Mouse (Mus musculus) stomach, embryonic 16.5 days (tissue): ENCODE results near the gene Kbtbd6. TPM values are rescaled to one million over a fixed set of nuclear protein-coding genes. Genes with fewer than 3 reads are reported as not detected.

Source experiments
- ATAC-seq: fragments of 200-750 bp; cut with Nextera tagmentation; 2 replicates; pipeline ENCODE4 v1.8.0; 2017; ENCODE audit warnings: moderate number of reproducible peaks, moderate TSS enrichment; ENCODE audit not compliant: insufficient read depth, low FRiP score
- H3K27ac ChIP-seq: fragments of 300-500 bp; sonication (generic); 2 replicates; pipeline ENCODE4 v1.5.1; 2014; ENCODE audit warnings: low read length
- H3K27me3 ChIP-seq: fragments of 300-500 bp; sonication (generic); 2 replicates; pipeline ENCODE4 v1.6.1; 2014; ENCODE audit warnings: low read length, control low read depth, mixed read lengths; ENCODE audit not compliant: control insufficient read depth, insufficient read depth
- H3K36me3 ChIP-seq: fragments of 300-500 bp; sonication (generic); 2 replicates; pipeline ENCODE4 v1.6.1; 2014; ENCODE audit warnings: low read length; ENCODE audit not compliant: control insufficient read depth, insufficient read depth
- H3K4me1 ChIP-seq: fragments of 300-500 bp; sonication (generic); 2 replicates; pipeline ENCODE4 v1.6.1; 2014; ENCODE audit warnings: low read length, control low read depth, mixed read lengths; ENCODE audit not compliant: control insufficient read depth, insufficient read depth
- H3K4me2 ChIP-seq: fragments of 300-500 bp; sonication (generic); 2 replicates; pipeline ENCODE4 v1.6.1; 2014; ENCODE audit warnings: low read depth, low read length, mixed read lengths
- H3K4me3 ChIP-seq: fragments of 300-500 bp; sonication (generic); replicated peaks from 2 replicates; pipeline ENCODE4 v1.5.1; 2014; ENCODE audit warnings: mild to moderate bottlenecking, low read length
- H3K9ac ChIP-seq: fragments of 300-500 bp; sonication (generic); 2 replicates; pipeline ENCODE4 v1.6.1; 2014; ENCODE audit warnings: low read length
- H3K9me3 ChIP-seq: fragments of 300-500 bp; sonication (generic); replicated peaks from 2 replicates; pipeline ENCODE4 v1.6.1; 2016; ENCODE audit warnings: low read length, control low read depth; ENCODE audit not compliant: control insufficient read depth
- WGBS: fragments of 180-500 bp; shearing (Covaris S2); extraction: QIAGEN DNeasy Blood & Tissue Kit; methylation state at CpG from one replicate; pipeline ENCODE4 v1.1.7; 2014; 5-methylcytosine and 5-hydroxymethylcytosine counted together
- polyA plus RNA-seq: library from polyadenylated mRNA; unstranded; fragments of >200 nt; fragmentation: Nextera tagmentation; extraction: Ambion mirVana; gene quantifications from 2 replicates; pipeline ENCODE4 v1.2.1, GENCODE M21; 2015

Gene Kbtbd6
- polyA plus RNA-seq, 1 experiment from 2014 or later, result 1.8 TPM

DNA sequence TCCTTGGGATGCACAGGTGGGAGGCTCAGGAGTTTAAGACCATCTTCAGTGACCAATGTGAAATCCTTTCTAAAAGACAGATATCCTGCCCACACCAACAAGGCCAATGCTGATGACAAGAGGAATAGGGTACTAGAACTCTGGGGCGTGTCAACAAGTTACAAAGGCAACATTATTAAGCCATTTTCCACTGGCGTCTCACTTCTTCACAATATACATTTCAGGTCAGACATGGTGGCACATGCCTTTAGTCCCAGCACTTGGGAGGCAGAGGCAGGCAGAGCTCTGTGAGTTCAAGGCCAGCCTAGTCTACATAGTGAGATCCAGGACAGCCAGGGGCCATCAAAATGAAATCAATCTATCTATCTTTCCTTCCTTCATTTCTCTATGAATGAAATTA is 21.7 kb downstream of the Kbtbd6 start:
- Histone ChIP-seq H3K9ac (no peak overlapping the region), H3K27me3 (no peaks in the 10 kb centered on the region), H3K27ac (no peak overlapping the region), H3K4me3 (no peak overlapping the region), H3K36me3 (peaks cover 28% of the 10 kb centered on the region), H3K4me2 (no peak overlapping the region), H3K9me3 (no peaks in the 10 kb centered on the region), H3K4me1 (no peaks in the 10 kb centered on the region)
- WGBS, result 87% methylated on average over 2 of the region's 2 CpGs
- no peak for ATAC-seq

GRCm38 (mm10) chr14:79480624-79481338 is 29.1 kb downstream of the Kbtbd6 start, which contains the start of gene Elf1:
Gene Elf1, plus strand, starts transcription at chr14:79481194.
- H3K4me2 ChIP-seq, result peak within 1 kb of the TSS; percentile 81
- under 1% methylated on average over 95 of the region's 96 CpGs for WGBS
- peak; percentile 86 for ATAC-seq
- peak within 1 kb of the TSS; percentile 97 for H3K4me3 ChIP-seq
- H3K9me3 ChIP-seq, result no peaks in the 10 kb centered on the region
- no peaks in the 10 kb centered on the region; the same call in 1 of the 2 replicates for H3K36me3 ChIP-seq
- H3K9ac ChIP-seq, result peak within 1 kb of the TSS; percentile 100
- H3K27me3 ChIP-seq, result no peaks in the 10 kb centered on the region
- peak within 1 kb of the TSS; percentile 100 for H3K27ac ChIP-seq
- H3K4me1 ChIP-seq, result peaks cover 32% of the 10 kb centered on the region

DNA sequence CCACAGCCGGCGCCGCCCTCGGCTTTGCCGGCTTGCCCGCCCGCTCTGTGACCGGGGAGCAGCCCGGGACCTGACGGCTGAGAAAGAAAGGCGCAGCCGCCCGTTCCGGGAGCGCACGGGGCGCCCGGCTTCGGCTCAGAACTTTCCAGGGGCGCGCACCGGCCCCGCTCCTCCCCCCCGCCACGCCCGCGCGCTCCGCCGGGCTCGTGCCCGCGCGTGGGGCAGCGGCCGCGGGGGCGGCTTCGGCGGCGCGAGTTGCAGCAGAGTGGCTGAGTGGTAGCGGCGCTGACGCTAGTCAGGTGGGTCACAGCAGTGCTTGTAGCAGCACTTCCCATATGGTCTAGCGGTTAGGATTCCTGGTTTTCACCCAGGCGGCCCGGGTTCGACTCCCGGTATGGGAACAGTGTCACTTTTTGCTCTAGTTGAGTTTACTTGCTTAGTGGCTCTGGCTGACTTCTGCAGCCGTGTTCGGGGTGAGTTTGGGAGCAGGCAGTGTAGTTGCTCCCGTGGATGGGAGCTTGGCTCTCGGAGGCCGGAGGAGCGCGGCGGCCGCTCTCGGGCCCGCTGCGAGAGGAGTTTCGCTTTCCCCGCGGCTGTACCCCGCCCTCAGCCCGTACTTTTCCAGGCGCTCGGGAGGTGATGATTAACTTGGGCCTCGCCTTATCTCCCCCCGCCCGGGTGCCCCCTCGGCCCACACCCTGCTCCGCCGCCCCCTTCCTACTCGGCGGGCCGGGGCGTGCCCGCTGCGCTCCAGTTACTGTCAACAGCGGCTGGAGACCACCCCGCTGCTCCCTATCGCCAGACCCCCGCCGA is 29.9 kb downstream of the Kbtbd6 start, which contains the start of gene Wbp4:
TSS of gene Wbp4 (minus strand) at position 182 of the 813 bp plus-strand sequence.
- Histone ChIP-seq H3K36me3 (no peaks in the 10 kb centered on the region; the same call in 1 of the 2 replicates), H3K27me3 (no peaks in the 10 kb centered on the region), H3K9me3 (no peaks in the 10 kb centered on the region), H3K4me3 (peak within 1 kb of the TSS; percentile 97), H3K9ac (peak within 1 kb of the TSS; percentile 100), H3K4me2 (peak within 1 kb of the TSS; percentile 81), H3K27ac (peak within 1 kb of the TSS; percentile 100), H3K4me1 (peaks cover 38% of the 10 kb centered on the region)
- ATAC-seq, result peak; percentile 87
- under 1% methylated on average over 83 of the region's 86 CpGs for WGBS

- WGBS, result under 1% methylated on average over 11 of the region's 11 CpGs
- Histone ChIP-seq H3K4me3 (peak overlapping the region; percentile 97), H3K9me3 (no peaks in the 10 kb centered on the region), H3K36me3 (no peaks in the 10 kb centered on the region), H3K27me3 (no peaks in the 10 kb centered on the region), H3K4me2 (peak overlapping the region; percentile 81), H3K4me1 (peaks cover 45% of the 10 kb centered on the region), H3K9ac (peak overlapping the region; percentile 100), H3K27ac (peak overlapping the region; percentile 100)
- no peak for ATAC-seq
Observed at GRCm38 (mm10) chr14:79482251-79482661, 30.6 kb downstream of the Kbtbd6 start.

- Histone ChIP-seq H3K9ac (peak overlapping the region; percentile 100), H3K9me3 (no peaks in the 10 kb centered on the region), H3K27me3 (no peaks in the 10 kb centered on the region), H3K27ac (peak overlapping the region; percentile 100), H3K4me1 (peaks cover 47% of the 10 kb centered on the region), H3K4me3 (peak overlapping the region; percentile 97), H3K36me3 (no peaks in the 10 kb centered on the region), H3K4me2 (peak overlapping the region; percentile 81)
- ATAC-seq, result no peak
- WGBS, result 12% methylated on average over 15 of the region's 15 CpGs
Observed at GRCm38 (mm10) chr14:79482747-79483355, 31.2 kb downstream of the Kbtbd6 start.

DNA sequence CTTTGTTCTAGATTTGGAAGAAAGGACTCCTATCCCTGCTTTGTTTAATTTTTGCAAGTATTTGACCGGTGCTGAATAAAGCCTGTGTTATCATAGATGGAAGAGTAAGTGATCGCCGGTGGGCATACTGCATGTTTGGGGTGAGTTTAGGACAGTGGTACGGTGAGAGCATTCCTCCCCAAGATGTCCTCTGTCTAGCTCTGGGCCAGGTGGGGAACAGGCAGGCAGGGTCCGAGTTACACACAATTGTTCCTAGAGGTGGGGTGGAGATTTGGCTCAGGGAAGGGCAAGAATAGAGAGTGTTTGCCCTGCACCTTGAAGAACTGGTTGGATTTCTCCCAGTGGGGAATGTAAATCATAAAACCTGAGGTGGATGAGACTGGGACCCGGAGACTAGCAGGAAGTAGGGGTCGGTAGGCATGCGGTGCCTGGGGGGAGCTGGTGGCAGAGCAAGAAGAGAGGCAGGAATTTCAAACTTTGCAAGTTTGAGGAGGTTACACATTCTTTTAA is 32.0 kb downstream of the Kbtbd6 start:
- H3K4me2 ChIP-seq, result peak overlapping the region; percentile 81
- peak overlapping the region; percentile 100 for H3K27ac ChIP-seq
- H3K4me1 ChIP-seq, result peaks cover 50% of the 10 kb centered on the region
- peak overlapping the region; percentile 97 for H3K4me3 ChIP-seq
- H3K27me3 ChIP-seq, result no peaks in the 10 kb centered on the region
- peak overlapping the region; percentile 100 for H3K9ac ChIP-seq
- H3K36me3 ChIP-seq, result no peaks in the 10 kb centered on the region
- ATAC-seq, result peak; percentile 28; the same call in 1 of the 2 replicates
- WGBS, result 45% methylated on average over 8 of the region's 8 CpGs
- H3K9me3 ChIP-seq, result no peaks in the 10 kb centered on the region

GRCm38 (mm10) chr14:79486617-79486992 is 35.0 kb downstream of the Kbtbd6 start:
- peak overlapping the region; percentile 64 for H3K27ac ChIP-seq
- no peaks in the 10 kb centered on the region for H3K9me3 ChIP-seq
- 26% methylated on average over 8 of the region's 8 CpGs for WGBS
- H3K4me3 ChIP-seq, result peak overlapping the region; percentile 41
- no peaks in the 10 kb centered on the region for H3K36me3 ChIP-seq
- H3K9ac ChIP-seq, result peak overlapping the region; percentile 49
- no peaks in the 10 kb centered on the region for H3K27me3 ChIP-seq
- ATAC-seq, result no peak
- H3K4me1 ChIP-seq, result peaks cover 47% of the 10 kb centered on the region
- H3K4me2 ChIP-seq, result peak overlapping the region; percentile 52

DNA sequence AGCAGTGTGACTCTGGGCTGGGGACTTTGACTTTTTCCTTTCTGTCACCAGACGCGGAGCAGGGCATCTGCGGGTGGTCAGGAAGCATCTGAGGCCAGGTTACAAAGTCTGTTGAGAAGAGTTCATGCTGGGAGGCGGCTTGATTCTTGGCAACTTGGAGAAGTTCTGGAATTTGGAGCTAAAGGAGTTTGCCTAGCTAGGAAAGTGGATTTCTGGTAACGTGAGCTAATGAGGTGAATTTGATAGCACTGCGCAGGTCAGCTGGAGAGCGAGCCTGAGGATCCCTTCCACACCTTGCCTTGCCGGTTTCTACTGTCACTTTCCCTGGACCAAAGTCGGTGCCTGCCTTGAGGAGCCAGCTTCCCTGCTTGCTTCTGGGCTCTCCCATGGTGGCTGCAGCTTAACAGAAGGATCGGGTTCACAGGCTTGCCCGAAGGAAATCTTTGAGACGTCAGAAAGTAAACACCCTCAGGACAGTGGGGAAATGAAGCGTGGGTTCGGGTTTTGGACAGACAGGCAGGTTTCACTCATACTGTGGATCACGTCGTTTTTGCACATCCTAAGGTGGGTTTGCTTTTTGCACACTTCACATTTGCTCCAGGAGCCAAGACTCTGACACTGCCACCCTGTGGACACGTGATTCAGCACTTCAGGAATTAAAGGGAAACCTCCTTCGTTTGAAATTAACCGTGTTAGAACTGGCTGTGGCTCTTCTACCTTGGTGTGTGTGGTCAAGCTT is 35.5 kb downstream of the Kbtbd6 start:
- WGBS, result 9% methylated on average over 19 of the region's 19 CpGs
- Histone ChIP-seq H3K4me2 (peak overlapping the region; percentile 52), H3K9ac (peak overlapping the region; percentile 49), H3K9me3 (no peaks in the 10 kb centered on the region), H3K4me1 (peaks cover 47% of the 10 kb centered on the region), H3K4me3 (peak overlapping the region; percentile 41), H3K27ac (peak overlapping the region; percentile 64), H3K27me3 (no peaks in the 10 kb centered on the region), H3K36me3 (no peaks in the 10 kb centered on the region)
- ATAC-seq, result no peak
